Mouse (Mus musculus) limb, embryonic 13.5 days (tissue): ENCODE results near the gene Hat1. TPM values are rescaled to one million over a fixed set of nuclear protein-coding genes. Genes with fewer than 3 reads are reported as not detected.

Experiments used
- ATAC-seq: fragments of 200-750 bp; cut with Nextera tagmentation; 2 replicates; pipeline ENCODE4 v1.8.0; 2017; ENCODE audit warnings: low read depth, moderate number of reproducible peaks, moderate TSS enrichment; ENCODE audit not compliant: low FRiP score
- H3K27ac ChIP-seq: fragments of 300-500 bp; sonication (generic); 2 replicates; pipeline ENCODE4 v1.5.1; 2015; ENCODE audit warnings: inconsistent platforms, mild to moderate bottlenecking, moderate library complexity
- H3K27me3 ChIP-seq: fragments of 300-500 bp; sonication (generic); 2 replicates; pipeline ENCODE4 v1.6.1; 2015; ENCODE audit warnings: mild to moderate bottlenecking, inconsistent platforms
- H3K36me3 ChIP-seq: fragments of 300-500 bp; sonication (generic); 2 replicates; pipeline ENCODE4 v1.6.1; 2015; ENCODE audit warnings: inconsistent platforms, mild to moderate bottlenecking, moderate library complexity
- H3K4me1 ChIP-seq: fragments of 300-500 bp; sonication (generic); 2 replicates; pipeline ENCODE4 v1.6.1; 2015; ENCODE audit warnings: inconsistent platforms
- H3K4me2 ChIP-seq: fragments of 300-500 bp; sonication (generic); replicated peaks from 2 replicates; pipeline ENCODE4 v1.6.1; 2015; ENCODE audit warnings: inconsistent platforms, mild to moderate bottlenecking, moderate library complexity
- H3K4me3 ChIP-seq: fragments of 300-500 bp; sonication (generic); 2 replicates; pipeline ENCODE4 v1.5.1; 2015; ENCODE audit warnings: moderate library complexity, mild to moderate bottlenecking, inconsistent platforms
- H3K9ac ChIP-seq: fragments of 300-500 bp; sonication (generic); 2 replicates; pipeline ENCODE4 v1.6.1; 2015; ENCODE audit warnings: mild to moderate bottlenecking, inconsistent platforms
- H3K9me3 ChIP-seq: fragments of 300-500 bp; sonication (generic); 2 replicates; pipeline ENCODE4 v1.6.1; 2016; ENCODE audit warnings: inconsistent platforms
- WGBS: fragments of 180-500 bp; shearing (Covaris S2); methylation state at CpG from one replicate; pipeline ENCODE4 v1.1.7; 2015; 5-methylcytosine and 5-hydroxymethylcytosine counted together
- polyA plus RNA-seq: library from polyadenylated mRNA; unstranded; fragments of >200 nt; fragmentation: Nextera tagmentation; extraction: Ambion mirVana; gene quantifications from 2 replicates; pipeline ENCODE4 v1.2.1, GENCODE M21; 2015

The Hat1 gene
- polyA plus RNA-seq, 1 experiment from 2014 or later, result 122 TPM

- no peak overlapping the region for H3K27ac ChIP-seq
These were observed 85.6 kb downstream of the Hat1 start for GRCm38 (mm10) chr2:71474345-71474744.

GRCm38 (mm10) chr2:71475311-71475710 is 86.6 kb downstream of the Hat1 start:
- H3K4me2 ChIP-seq, result no peak overlapping the region
- H3K9ac ChIP-seq, result no peak overlapping the region
- ATAC-seq, result no peak
- peak overlapping the region; percentile 48; the same call in 1 of the 2 replicates for H3K27ac ChIP-seq
- H3K36me3 ChIP-seq, result no peaks in the 10 kb centered on the region
- WGBS, result 55% methylated on average over 10 of the region's 10 CpGs
- H3K27me3 ChIP-seq, result no peaks in the 10 kb centered on the region
- peaks cover 3% of the 10 kb centered on the region; the same call in 1 of the 2 replicates for H3K9me3 ChIP-seq
- peaks cover 28% of the 10 kb centered on the region for H3K4me1 ChIP-seq
- no peak overlapping the region for H3K4me3 ChIP-seq

More at GRCm38 (mm10) chr2:71474345-71474744, 85.6 kb downstream of the Hat1 start:
- H3K36me3 ChIP-seq, result no peaks in the 10 kb centered on the region
- H3K9ac ChIP-seq, result no peak overlapping the region
- no peak overlapping the region for H3K4me3 ChIP-seq
- no peaks in the 10 kb centered on the region for H3K27me3 ChIP-seq
- peaks cover 22% of the 10 kb centered on the region for H3K4me1 ChIP-seq
- peaks cover 3% of the 10 kb centered on the region; the same call in 1 of the 2 replicates for H3K9me3 ChIP-seq
- WGBS, result 29% methylated on average over 7 of the region's 7 CpGs
- no peak overlapping the region for H3K4me2 ChIP-seq
- no peak for ATAC-seq

- peaks cover 3% of the 10 kb centered on the region; the same call in 1 of the 2 replicates for H3K9me3 ChIP-seq
- H3K27ac ChIP-seq, result no peak overlapping the region
- peaks cover 29% of the 10 kb centered on the region for H3K4me1 ChIP-seq
- ATAC-seq, result no peak
- 63% methylated on average over 4 of the region's 4 CpGs for WGBS
- H3K4me2 ChIP-seq, result no peak overlapping the region
- H3K27me3 ChIP-seq, result no peaks in the 10 kb centered on the region
- H3K9ac ChIP-seq, result no peak overlapping the region
- H3K36me3 ChIP-seq, result no peaks in the 10 kb centered on the region
- no peak overlapping the region for H3K4me3 ChIP-seq
These were observed 87.0 kb downstream of the Hat1 start for GRCm38 (mm10) chr2:71475760-71476159.

GRCm38 (mm10) chr2:71477787-71478186 is 89.0 kb downstream of the Hat1 start:
- peaks cover 29% of the 10 kb centered on the region for H3K4me1 ChIP-seq
- no peaks in the 10 kb centered on the region for H3K27me3 ChIP-seq
- ATAC-seq, result no peak
- no peak overlapping the region for H3K4me2 ChIP-seq
- no peak overlapping the region for H3K4me3 ChIP-seq
- no peaks in the 10 kb centered on the region for H3K36me3 ChIP-seq
- H3K9ac ChIP-seq, result no peak overlapping the region
- peaks cover 3% of the 10 kb centered on the region; the same call in 1 of the 2 replicates for H3K9me3 ChIP-seq
- no peak overlapping the region for H3K27ac ChIP-seq

GRCm38 (mm10) chr2:71479917-71480316 is 91.2 kb downstream of the Hat1 start:
- Histone ChIP-seq H3K4me3 (no peak overlapping the region), H3K9me3 (peaks cover 3% of the 10 kb centered on the region; the same call in 1 of the 2 replicates), H3K36me3 (no peaks in the 10 kb centered on the region), H3K4me1 (peaks cover 29% of the 10 kb centered on the region), H3K27me3 (no peaks in the 10 kb centered on the region), H3K4me2 (peak overlapping the region; percentile 25; the same call in 1 of the 2 replicates), H3K9ac (0 out of 2 replicates have a peak overlapping the region, but pooled peaks have one; percentile 31), H3K27ac (peak overlapping the region; percentile 3; the same call in 1 of the 2 replicates)
- 13% methylated on average over 7 of the region's 7 CpGs for WGBS
- peak; percentile 36; the same call in 1 of the 2 replicates for ATAC-seq

GRCm38 (mm10) chr2:71481825-71482224 is 93.1 kb downstream of the Hat1 start:
- H3K27ac ChIP-seq, result no peak overlapping the region
- peaks cover 18% of the 10 kb centered on the region for H3K4me1 ChIP-seq
- no peak overlapping the region for H3K9ac ChIP-seq
- H3K36me3 ChIP-seq, result no peaks in the 10 kb centered on the region
- H3K4me2 ChIP-seq, result no peak overlapping the region
- H3K27me3 ChIP-seq, result no peaks in the 10 kb centered on the region
- WGBS, result 81% methylated on average over 6 of the region's 6 CpGs
- no peak for ATAC-seq
- peaks cover 3% of the 10 kb centered on the region; the same call in 1 of the 2 replicates for H3K9me3 ChIP-seq
- no peak overlapping the region for H3K4me3 ChIP-seq

- Histone ChIP-seq H3K27ac (no peak overlapping the region), H3K9ac (no peak overlapping the region), H3K4me1 (peaks cover 18% of the 10 kb centered on the region), H3K36me3 (no peaks in the 10 kb centered on the region), H3K4me3 (no peak overlapping the region), H3K9me3 (no peaks in the 10 kb centered on the region), H3K4me2 (no peak overlapping the region), H3K27me3 (no peaks in the 10 kb centered on the region)
- 59% methylated on average over 10 of the region's 10 CpGs for WGBS
- no peak for ATAC-seq
These were observed 94.4 kb downstream of the Hat1 start for GRCm38 (mm10) chr2:71483046-71483716.

GRCm38 (mm10) chr2:71483717-71484066 is 94.9 kb downstream of the Hat1 start:
- no peaks in the 10 kb centered on the region for H3K36me3 ChIP-seq
- peaks cover 18% of the 10 kb centered on the region for H3K4me1 ChIP-seq
- no peak overlapping the region for H3K9ac ChIP-seq
- no peaks in the 10 kb centered on the region for H3K9me3 ChIP-seq
- 20% methylated on average over 5 of the region's 5 CpGs for WGBS
- H3K4me3 ChIP-seq, result no peak overlapping the region
- no peak overlapping the region for H3K27ac ChIP-seq
- no peaks in the 10 kb centered on the region for H3K27me3 ChIP-seq
- no peak overlapping the region for H3K4me2 ChIP-seq
- ATAC-seq, result no peak

Other genes with a start within 250 kb of the Hat1 start
- gene Dync1i2, start 177.3 kb upstream of the Hat1 start, polyA plus RNA-seq, result 99.0 and 104 TPM in 2 replicates
- gene Slc25a12, start 21.2 kb upstream of the Hat1 start, polyA plus RNA-seq, result 33.3 and 36.8 TPM in 2 replicates
- gene Metap1d, start 64.3 kb downstream of the Hat1 start, polyA plus RNA-seq, result 43.9 and 48.3 TPM in 2 replicates
- 5.3 and 6.0 TPM in 2 replicates for gene Dlx1, start 139.2 kb downstream of the Hat1 start, polyA plus RNA-seq
- 3.7 and 4.4 TPM in 2 replicates for gene Dlx2, start 157.8 kb downstream of the Hat1 start, polyA plus RNA-seq